Comparison of ENCODE assay signal across 10 mouse cellular contexts in genomic region chr2:158122814-158123213, GRCm38 (mm10). TPM values are rescaled to one million over a fixed set of nuclear protein-coding genes. Genes with fewer than 3 reads are reported as not detected.
DNase-seq lines count a peak whose midpoint lies in the region; ATAC-seq and TF ChIP-seq lines count a peak whose summit lies in the region.
"Had no signal": no experiment of that assay in that cellular context is flagged by ENCODE, and none has a peak within 500 bp of the region (broad histone marks: within the 10 kb centered on the region; RNA-seq: fewer than 3 reads in every experiment).

No protein-coding gene starts in this region.

- ATAC-seq in intestine, embryonic 16.5 days: 0 out of 2 replicates have a peak, but pooled peaks have one; percentile 14
- no peak for ATAC-seq in intestine, postnatal 0 days
- peak; percentile 90 for ATAC-seq in heart, postnatal 0 days (ENCODE audit: insufficient read depth, low read depth)
- ATAC-seq in lung, embryonic 14.5 days (ENCODE audit: insufficient read depth): no peak
- ATAC-seq in frontal cortex, adult (ENCODE audit: low TSS enrichment): no peak

- H3K9ac ChIP-seq in intestine, embryonic 16.5 days (ENCODE audit: low read depth, low read length): no peak overlapping the region
- no peak overlapping the region for H3K9ac ChIP-seq in intestine, postnatal 0 days (ENCODE audit: low read depth, low read length)
- H3K9ac ChIP-seq in heart, postnatal 0 days (replicated peaks; ENCODE audit: low read depth, low read length): no peak overlapping the region
- H3K9ac ChIP-seq in lung, embryonic 14.5 days: no peak overlapping the region
- H3K9ac ChIP-seq: embryonic facial prominence, embryonic 15.5 days had no signal

- peaks cover 14% of the 10 kb centered on the region for H3K36me3 ChIP-seq in intestine, embryonic 16.5 days (ENCODE audit: control insufficient read depth, insufficient read depth, low read length)
- H3K36me3 ChIP-seq in intestine, postnatal 0 days (ENCODE audit: control insufficient read depth, insufficient read depth): peaks cover 60% of the 10 kb centered on the region
- H3K36me3 ChIP-seq in heart, postnatal 0 days (replicated peaks; ENCODE audit: control insufficient read depth, insufficient read depth, low read length): peaks cover 71% of the 10 kb centered on the region
- H3K36me3 ChIP-seq in lung, embryonic 14.5 days (ENCODE audit: insufficient read depth): peaks cover 54% of the 10 kb centered on the region

- peaks cover 4% of the 10 kb centered on the region; the same call in 1 of the 2 replicates for H3K9me3 ChIP-seq in intestine, embryonic 16.5 days (ENCODE audit: control insufficient read depth, low read length)
- no peaks in the 10 kb centered on the region for H3K9me3 ChIP-seq in intestine, postnatal 0 days (ENCODE audit: control insufficient read depth)
- H3K9me3 ChIP-seq in heart, postnatal 0 days (replicated peaks; ENCODE audit: control insufficient read depth, low read length): no peaks in the 10 kb centered on the region
- H3K9me3 ChIP-seq in lung, embryonic 14.5 days (ENCODE audit: low read depth, low read length): no peaks in the 10 kb centered on the region
- H3K9me3 ChIP-seq: embryonic facial prominence, embryonic 15.5 days had no signal

- H3K4me2 ChIP-seq in intestine, embryonic 16.5 days (ENCODE audit: low read depth, low read length): no peak overlapping the region
- H3K4me2 ChIP-seq in intestine, postnatal 0 days (replicated peaks; ENCODE audit: low read depth): no peak overlapping the region
- no peak overlapping the region for H3K4me2 ChIP-seq in heart, postnatal 0 days (ENCODE audit: low read depth, low read length)
- no peak overlapping the region for H3K4me2 ChIP-seq in lung, embryonic 14.5 days
- H3K4me2 ChIP-seq: embryonic facial prominence, embryonic 15.5 days had no signal

- TF ChIP-seq CTCF in intestine, postnatal 0 days (IDR thresholded peaks at IDR 0.05; ENCODE audit: low read depth): no peak
- TF ChIP-seq CTCF in heart, postnatal 0 days (IDR thresholded peaks at IDR 0.05; ENCODE audit: low read depth): no peak
- TF ChIP-seq CTCF in lung, embryonic 14.5 days (IDR thresholded peaks at IDR 0.05; ENCODE audit: low read depth): no peak

- H3K4me1 ChIP-seq in intestine, embryonic 16.5 days (ENCODE audit: control insufficient read depth, insufficient read depth, low read length): peaks cover 11% of the 10 kb centered on the region
- no peaks in the 10 kb centered on the region for H3K4me1 ChIP-seq in intestine, postnatal 0 days (replicated peaks; ENCODE audit: control insufficient read depth, insufficient read depth, low read length)
- peaks cover 20% of the 10 kb centered on the region for H3K4me1 ChIP-seq in brown adipose tissue, adult 24 weeks (ENCODE audit: control insufficient read depth, insufficient read depth, insufficient read length, low read length)
- peaks cover 29% of the 10 kb centered on the region for H3K4me1 ChIP-seq in heart, postnatal 0 days (ENCODE audit: control insufficient read depth, insufficient read depth)
- peaks cover 21% of the 10 kb centered on the region for H3K4me1 ChIP-seq in lung, embryonic 14.5 days (ENCODE audit: insufficient read depth)

- no peak overlapping the region for H3K4me3 ChIP-seq in intestine, embryonic 16.5 days (ENCODE audit: low read length)
- H3K4me3 ChIP-seq in intestine, postnatal 0 days (ENCODE audit: low read depth, low read length): no peak overlapping the region
- H3K4me3 ChIP-seq in brown adipose tissue, adult 24 weeks (ENCODE audit: insufficient read depth, low read depth, low read length): no peak overlapping the region
- H3K4me3 ChIP-seq in heart, postnatal 0 days (ENCODE audit: low read depth, low read length): no peak overlapping the region
- H3K4me3 ChIP-seq in lung, embryonic 14.5 days (ENCODE audit: low read depth, low read length): no peak overlapping the region
- H3K4me3 ChIP-seq: embryonic facial prominence, embryonic 15.5 days had no signal

- no peaks in the 10 kb centered on the region for H3K27me3 ChIP-seq in intestine, embryonic 16.5 days (replicated peaks; ENCODE audit: control insufficient read depth, insufficient read depth, low read length)
- H3K27me3 ChIP-seq in intestine, postnatal 0 days (replicated peaks; ENCODE audit: control insufficient read depth, insufficient read depth, low read length): no peaks in the 10 kb centered on the region
- H3K27me3 ChIP-seq in heart, postnatal 0 days (ENCODE audit: control insufficient read depth, insufficient read depth, low read length): no peaks in the 10 kb centered on the region
- H3K27me3 ChIP-seq in lung, embryonic 14.5 days (ENCODE audit: insufficient read depth, low read length): no peaks in the 10 kb centered on the region
- H3K27me3 ChIP-seq: embryonic facial prominence, embryonic 15.5 days had no signal

- DNase-seq in heart, postnatal 0 days (ENCODE audit: low spot score): peak; percentile 84
- DNase-seq in lung, embryonic 14.5 days: no peak
- no peak for DNase-seq in adrenal gland, postnatal 4 days (ENCODE audit: low spot score in 2 of 2)
- no peak for DNase-seq in cerebellum, adult 11 months
- DNase-seq: thymus, postnatal 4 days had no signal

- 64% methylated on average over 6 of the region's 6 CpGs for WGBS in intestine, embryonic 16.5 days
- WGBS in intestine, postnatal 0 days: 64% methylated on average over 6 of the region's 6 CpGs
- 23% methylated on average over 6 of the region's 6 CpGs for WGBS in heart, postnatal 0 days
- 68% methylated on average over 6 of the region's 6 CpGs for WGBS in lung, embryonic 14.5 days

- TF ChIP-seq EP300 in heart, postnatal 0 days (IDR thresholded peaks at IDR 0.05; ENCODE audit: low read depth): peak; percentile 76

- no peak overlapping the region for H3K27ac ChIP-seq in intestine, embryonic 16.5 days (ENCODE audit: low read length)
- H3K27ac ChIP-seq in intestine, postnatal 0 days (ENCODE audit: low read depth, low read length): no peak overlapping the region
- H3K27ac ChIP-seq in brown adipose tissue, adult 24 weeks (replicated peaks; ENCODE audit: low read depth, low read length): peak overlapping the region; percentile 56
- peak overlapping the region; percentile 93 for H3K27ac ChIP-seq in heart, postnatal 0 days (ENCODE audit: low read depth)
- peak overlapping the region; percentile 33; the same call in 1 of the 2 replicates for H3K27ac ChIP-seq in lung, embryonic 14.5 days (ENCODE audit: low read depth)
- H3K27ac ChIP-seq: embryonic facial prominence, embryonic 15.5 days had no signal

RNA-seq across cellular contexts. Expression of gene Tgm2, which starts 23.4 kb away (rescaled TPM):
- 94.9 and 96.5 TPM in 2 replicates for polyA plus RNA-seq in intestine, embryonic 16.5 days (2015; fragmentation: Nextera tagmentation; extraction: Ambion mirVana)
- 40.0 and 40.4 TPM in 2 replicates for polyA plus RNA-seq in intestine, postnatal 0 days (2015; fragmentation: Nextera tagmentation; extraction: Ambion mirVana)
- 66.0 and 82.7 TPM in 2 replicates for polyA plus RNA-seq in brown adipose tissue, adult 24 weeks (2012; ENCODE audit: insufficient read depth, insufficient read length, missing spikeins)
- 445 and 622 TPM in 2 replicates for total RNA-seq in heart, postnatal 0 days (2014; rRNA removed; ENCODE audit: low replicate concordance)
- 136 and 155 TPM in 2 replicates for polyA plus RNA-seq in heart, postnatal 0 days (2015; fragmentation: Nextera tagmentation; extraction: Ambion mirVana)
- polyA plus RNA-seq in lung, embryonic 14.5 days (2014; fragmentation: Nextera tagmentation; extraction: Ambion mirVana): 40.8 and 41.7 TPM in 2 replicates
- 10 to 100 TPM; 58.1 to 65.3 TPM for total RNA-seq in adrenal gland, postnatal 4 days (2021)

Comparison
In these comparisons a context has a peak if more than half of its experiments do, and no peak if none do; other contexts are left out.
1. ATAC-seq: peak in intestine, embryonic 16.5 days (single experiment) and heart, postnatal 0 days (single experiment); none in intestine, postnatal 0 days (single experiment), lung, embryonic 14.5 days (single experiment) and frontal cortex, adult (single experiment).
2. H3K27ac ChIP-seq: peak in brown adipose tissue, adult 24 weeks (single experiment), heart, postnatal 0 days (single experiment) and lung, embryonic 14.5 days (single experiment); none in intestine, embryonic 16.5 days (single experiment) and intestine, postnatal 0 days (single experiment).